Mouse (Mus musculus): ENCODE results near the gene Angptl8.

DNA sequence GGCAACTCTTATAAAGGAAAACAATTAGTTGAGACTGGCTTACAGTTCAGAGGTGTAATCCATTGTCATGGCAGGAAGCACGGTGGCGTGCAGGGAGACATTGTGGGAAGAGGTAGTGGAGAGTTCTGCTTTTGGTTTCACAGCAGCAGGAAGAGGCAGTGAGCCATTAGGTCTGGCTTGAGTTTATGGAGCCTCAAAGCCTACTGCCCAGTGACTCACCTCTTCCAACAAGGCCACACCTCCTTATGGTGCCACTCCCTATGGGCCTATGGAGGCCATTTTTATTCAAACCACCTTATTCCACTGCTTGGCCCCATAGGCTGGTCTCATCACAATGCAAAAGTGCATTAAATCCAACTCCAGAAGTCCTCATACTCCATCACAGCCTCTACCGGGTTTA lies 24.3 kb downstream of the Angptl8 start:
- no peak for TF ChIP-seq CTCF (IDR thresholded peaks at IDR 0.05; ENCODE audit: low read depth)
- no peak for TF ChIP-seq EP300 (IDR thresholded peaks at IDR 0.05; ENCODE audit: low read depth)

Data from liver, postnatal 0 days (tissue).